Mouse (Mus musculus) limb, embryonic 15.5 days (tissue): Measurements from ENCODE around the gene Mapkapk5. TPM values are rescaled to one million over a fixed set of nuclear protein-coding genes. Genes with fewer than 3 reads are reported as not detected.
A peak's percentile ranks its signal among the peaks of the same experiment; 100 is the strongest.

Experiments
- ATAC-seq: fragments of 200-750 bp; cut with Nextera tagmentation; 2 replicates; pipeline ENCODE4 v1.8.0; 2017; ENCODE audit warnings: low read depth, moderate TSS enrichment; ENCODE audit not compliant: insufficient number of reproducible peaks, low FRiP score, low TSS enrichment
- H3K27ac ChIP-seq: fragments of 300-500 bp; sonication (generic); 2 replicates; pipeline ENCODE4 v1.5.1; 2015; ENCODE audit warnings: moderate library complexity, mild to moderate bottlenecking, inconsistent platforms
- H3K27me3 ChIP-seq: fragments of 300-500 bp; sonication (generic); 2 replicates; pipeline ENCODE4 v1.6.1; 2015; ENCODE audit warnings: inconsistent platforms
- H3K36me3 ChIP-seq: fragments of 300-500 bp; sonication (generic); 2 replicates; pipeline ENCODE4 v1.6.1; 2015; ENCODE audit warnings: inconsistent platforms
- H3K4me1 ChIP-seq: fragments of 300-500 bp; sonication (generic); 2 replicates; pipeline ENCODE4 v1.6.1; 2015; ENCODE audit warnings: inconsistent platforms
- H3K4me2 ChIP-seq: fragments of 300-500 bp; sonication (generic); 2 replicates; pipeline ENCODE4 v1.6.1; 2015; ENCODE audit warnings: mild to moderate bottlenecking, inconsistent platforms
- H3K4me3 ChIP-seq: fragments of 300-500 bp; sonication (generic); 2 replicates; pipeline ENCODE4 v1.5.1; 2015; ENCODE audit warnings: mild to moderate bottlenecking, inconsistent platforms
- H3K9ac ChIP-seq: fragments of 300-500 bp; sonication (generic); 2 replicates; pipeline ENCODE4 v1.6.1; 2015; ENCODE audit warnings: inconsistent platforms
- H3K9me3 ChIP-seq: fragments of 300-500 bp; sonication (generic); 2 replicates; pipeline ENCODE4 v1.6.1; 2016; ENCODE audit warnings: inconsistent platforms
- WGBS: fragments of 180-500 bp; shearing (Covaris S2); methylation state at CpG from one replicate; pipeline ENCODE4 v1.1.7; 2015; 5-methylcytosine and 5-hydroxymethylcytosine counted together
- polyA plus RNA-seq: library from polyadenylated mRNA; unstranded; fragments of >200 nt; fragmentation: Nextera tagmentation; extraction: Ambion mirVana; gene quantifications from 2 replicates; pipeline ENCODE4 v1.2.1, GENCODE M21; 2015

Gene Mapkapk5
- 47.9 and 56.1 TPM in 2 replicates for polyA plus RNA-seq

DNA sequence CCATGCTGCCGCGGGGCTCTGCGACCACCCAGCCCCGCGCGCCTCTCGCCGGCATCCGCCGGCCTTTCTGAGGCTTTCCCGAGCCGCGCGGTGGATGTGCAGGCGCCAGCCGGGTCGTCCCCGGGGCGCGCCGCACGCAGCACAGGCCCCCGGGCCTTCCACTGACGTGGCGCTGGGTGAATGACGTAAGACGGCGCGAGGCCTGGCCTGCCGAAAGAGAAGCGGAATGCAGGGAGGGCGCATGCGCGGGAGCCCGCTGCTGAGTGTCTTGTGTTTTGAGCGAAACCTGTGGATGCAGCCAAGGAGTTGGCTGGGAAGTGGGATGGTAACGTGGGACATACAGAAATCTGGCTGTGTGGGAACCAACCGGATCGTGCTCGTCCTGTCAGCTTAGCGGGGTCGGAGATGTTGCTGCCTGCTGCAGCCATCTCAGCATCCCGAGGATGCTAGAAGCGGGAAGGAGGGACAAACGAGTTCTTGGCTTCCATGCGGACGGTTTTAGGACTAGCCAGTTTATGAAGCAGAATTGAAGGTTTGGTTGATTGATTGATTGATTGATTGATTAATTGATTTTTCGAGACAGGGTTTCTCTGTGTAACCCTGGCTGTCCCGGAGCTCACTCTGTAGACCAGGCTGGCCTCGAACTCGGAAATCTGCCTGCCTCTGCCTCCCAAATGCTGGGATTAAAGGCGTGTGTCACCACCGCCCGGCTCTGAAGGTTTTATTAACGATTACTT is at the start of gene Mapkapk5:
TSS of gene Mapkapk5 (minus strand) at position 113 of the 737 bp plus-strand sequence.
- ATAC-seq = peak; percentile 89
- Histone ChIP-seq H3K4me3 (peak within 1 kb of the TSS; percentile 98), H3K36me3 (no peaks in the 10 kb centered on the region), H3K9me3 (no peaks in the 10 kb centered on the region), H3K27me3 (no peaks in the 10 kb centered on the region), H3K4me1 (peaks cover 21% of the 10 kb centered on the region), H3K9ac (peak within 1 kb of the TSS; percentile 99), H3K27ac (peak within 1 kb of the TSS; percentile 96), H3K4me2 (peak within 1 kb of the TSS; percentile 69)
- WGBS = 2% methylated on average over 55 of the region's 55 CpGs

DNA sequence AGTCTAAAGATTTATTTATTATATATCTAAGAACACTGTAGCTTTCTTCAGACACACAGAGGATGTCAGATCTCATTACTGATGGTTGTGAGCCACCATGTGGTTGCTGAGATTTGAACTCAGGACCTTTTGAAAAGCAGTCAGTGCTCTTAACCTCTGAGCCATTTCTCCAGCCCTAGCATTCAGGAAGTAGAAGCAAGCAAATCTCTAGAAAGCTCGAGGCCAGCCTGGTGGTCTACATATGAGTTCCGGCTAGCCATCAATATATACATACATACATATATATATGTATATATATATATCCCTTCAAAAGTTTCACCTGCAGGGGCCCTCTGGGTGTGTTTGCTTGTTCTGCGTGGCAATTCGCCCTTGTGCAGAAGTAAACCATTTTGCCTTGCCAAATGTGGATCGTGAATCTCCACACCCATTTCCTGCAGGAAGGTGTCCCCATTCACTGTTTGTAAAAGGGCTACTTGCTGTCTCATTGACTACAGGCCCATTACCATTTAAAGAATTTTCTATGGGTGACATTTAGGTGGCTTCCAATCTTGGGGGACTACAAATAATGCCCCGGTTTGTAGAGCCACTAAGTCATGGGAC is 49.1 kb upstream of the Mapkapk5 start:
- peak overlapping the region; percentile 95; the same call in 1 of the 2 replicates for H3K4me2 ChIP-seq

DNA sequence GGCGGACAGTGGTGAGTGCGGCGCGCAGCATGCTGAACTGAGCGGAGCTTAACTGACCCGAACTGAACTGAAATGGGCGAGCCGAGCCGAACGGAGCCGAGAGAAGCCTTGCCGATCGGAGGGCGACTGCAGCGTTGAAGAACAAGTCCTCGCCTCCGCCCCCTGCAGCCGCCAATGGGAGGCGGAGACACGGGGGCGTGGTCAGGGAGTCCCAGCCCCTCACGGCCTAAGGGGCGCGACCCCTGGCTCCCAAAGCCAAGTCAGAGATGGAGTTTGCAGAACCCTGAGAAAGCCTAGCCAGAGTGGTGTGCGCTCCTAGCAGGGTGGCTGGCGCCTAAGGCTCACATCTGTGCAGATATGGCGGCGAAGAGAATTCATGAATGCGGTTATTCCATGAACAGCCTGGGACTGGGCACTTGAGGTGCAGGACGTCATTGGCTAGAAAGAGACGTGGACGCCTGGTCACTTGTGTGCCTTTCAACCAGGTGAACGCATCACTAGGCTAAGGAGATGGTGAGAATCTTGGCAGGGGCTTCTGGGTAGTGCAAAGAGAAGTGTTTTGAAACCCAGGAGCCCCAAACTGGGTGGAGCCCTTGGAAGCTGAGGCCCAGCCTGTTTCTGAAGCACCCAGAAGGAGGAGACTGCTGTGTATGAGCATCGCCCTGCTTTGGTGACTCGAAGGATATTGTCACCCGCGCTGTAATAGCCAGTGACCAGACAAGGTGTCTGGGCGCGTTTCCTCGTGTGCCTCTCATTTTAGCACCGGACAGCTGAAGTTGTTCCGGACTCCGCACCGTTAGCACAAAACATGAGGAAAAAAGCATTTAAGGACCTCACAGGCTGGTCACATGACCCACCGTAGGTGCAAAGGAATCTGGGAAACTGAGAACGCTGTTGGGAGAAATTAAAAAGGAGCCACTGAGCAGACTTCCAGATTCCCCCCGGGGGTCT is 48.0 kb upstream of the Mapkapk5 start, which contains the start of gene Aldh2:
TSS of gene Aldh2 (minus strand) at position 374 of the 951 bp plus-strand sequence.
- Histone ChIP-seq H3K27ac (peak within 1 kb of the TSS; percentile 90), H3K27me3 (no peaks in the 10 kb centered on the region), H3K9ac (peak within 1 kb of the TSS; percentile 75), H3K36me3 (no peaks in the 10 kb centered on the region), H3K9me3 (no peaks in the 10 kb centered on the region), H3K4me1 (peaks cover 26% of the 10 kb centered on the region), H3K4me2 (peak within 1 kb of the TSS; percentile 95), H3K4me3 (peak within 1 kb of the TSS; percentile 78)
- ATAC-seq = peak; percentile 84
- WGBS = 1% methylated on average over 47 of the region's 47 CpGs

More for the DNA sequence above, 49.1 kb upstream of the Mapkapk5 start:
- Histone ChIP-seq H3K4me3 (no peak overlapping the region), H3K9me3 (no peaks in the 10 kb centered on the region), H3K27ac (no peak overlapping the region; the same call in 1 of the 2 replicates), H3K4me1 (peaks cover 26% of the 10 kb centered on the region), H3K27me3 (no peaks in the 10 kb centered on the region), H3K9ac (no peak overlapping the region), H3K36me3 (no peaks in the 10 kb centered on the region)
- ATAC-seq = no peak
- 81% methylated on average over 6 of the region's 6 CpGs for WGBS

DNA sequence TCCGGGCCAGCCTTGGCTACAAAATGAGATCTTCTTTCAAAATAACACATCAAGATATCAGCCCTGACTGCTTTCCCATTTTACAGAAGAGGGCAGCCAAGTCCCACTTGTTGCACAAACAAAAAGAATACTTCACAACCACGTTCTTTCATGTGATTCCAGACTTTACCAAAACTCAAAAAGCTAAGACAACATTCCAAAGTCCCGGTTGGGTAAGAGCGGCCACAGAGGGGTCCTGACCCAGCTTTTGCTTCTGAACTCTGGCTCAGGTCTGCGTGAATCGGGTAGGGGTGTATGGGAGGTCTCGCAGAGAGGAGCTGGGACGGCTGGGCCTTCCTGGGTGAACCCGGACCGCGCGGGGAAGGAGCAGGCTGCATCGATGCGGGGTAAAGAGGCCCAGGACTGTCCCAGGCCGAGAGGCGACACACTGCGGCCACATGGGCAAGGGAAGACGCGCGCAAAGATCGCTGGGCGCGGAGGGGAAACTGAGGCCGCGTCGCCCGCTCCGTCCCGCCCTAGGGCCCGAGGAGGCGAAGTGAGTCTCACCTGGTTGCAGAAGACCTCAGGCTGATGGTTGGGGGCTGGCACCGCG is 47.2 kb upstream of the Mapkapk5 start:
- 4% methylated on average over 33 of the region's 33 CpGs for WGBS

GRCm38 (mm10) chr5:121592064-121592815 is 46.5 kb upstream of the Mapkapk5 start:
- no peaks in the 10 kb centered on the region for H3K36me3 ChIP-seq
- no peak overlapping the region for H3K27ac ChIP-seq
- H3K4me2 ChIP-seq = peak overlapping the region; percentile 95
- H3K27me3 ChIP-seq = no peaks in the 10 kb centered on the region
- no peaks in the 10 kb centered on the region for H3K9me3 ChIP-seq
- peaks cover 26% of the 10 kb centered on the region for H3K4me1 ChIP-seq
- no peak overlapping the region for H3K9ac ChIP-seq
- H3K4me3 ChIP-seq = peak overlapping the region; percentile 78
- no peak for ATAC-seq
- WGBS = 53% methylated on average over 11 of the region's 11 CpGs

More for the DNA sequence above, 47.2 kb upstream of the Mapkapk5 start:
- no peaks in the 10 kb centered on the region for H3K9me3 ChIP-seq
- H3K9ac ChIP-seq = peak overlapping the region; percentile 75
- ATAC-seq = peak; percentile 16; the same call in 1 of the 2 replicates
- H3K36me3 ChIP-seq = no peaks in the 10 kb centered on the region
- H3K4me3 ChIP-seq = peak overlapping the region; percentile 78
- H3K4me1 ChIP-seq = peaks cover 26% of the 10 kb centered on the region
- H3K27ac ChIP-seq = peak overlapping the region; percentile 90
- no peaks in the 10 kb centered on the region for H3K27me3 ChIP-seq
- H3K4me2 ChIP-seq = peak overlapping the region; percentile 95

DNA sequence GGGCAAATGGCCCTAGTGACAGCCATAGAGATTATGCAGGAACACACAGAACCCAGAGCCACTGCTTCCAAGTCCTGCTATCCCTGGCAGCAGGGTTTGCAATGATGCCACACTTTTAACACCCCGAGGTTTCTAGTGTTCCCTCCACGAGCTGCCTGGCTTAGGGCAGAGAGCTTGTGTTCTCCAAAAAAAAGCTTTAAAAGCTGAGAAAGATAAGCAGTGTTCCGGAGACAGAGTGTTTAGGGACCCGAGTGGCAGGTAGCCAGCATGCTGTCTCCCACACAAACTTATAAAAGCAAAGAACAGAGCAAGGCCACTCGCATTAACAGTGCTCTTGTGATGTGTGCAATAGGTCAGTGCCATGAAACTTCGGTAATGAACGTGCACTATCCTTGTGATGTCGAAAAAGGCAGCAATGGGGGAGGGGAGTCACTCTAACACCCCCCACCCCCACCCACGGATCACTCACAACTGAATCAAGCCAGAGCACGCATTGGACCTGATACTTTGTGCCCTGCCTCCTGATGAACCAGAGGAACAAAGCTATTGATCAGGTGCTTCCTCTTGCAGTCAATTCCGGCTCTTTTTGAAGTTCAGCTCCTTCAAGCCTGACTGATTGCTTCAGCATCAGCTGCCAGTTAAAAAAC is 45.8 kb upstream of the Mapkapk5 start:
- Histone ChIP-seq H3K36me3 (no peaks in the 10 kb centered on the region), H3K9ac (no peak overlapping the region), H3K9me3 (no peaks in the 10 kb centered on the region), H3K27me3 (no peaks in the 10 kb centered on the region), H3K27ac (peak overlapping the region; percentile 5; the same call in 1 of the 2 replicates), H3K4me3 (no peak overlapping the region), H3K4me2 (peak overlapping the region; percentile 95; the same call in 1 of the 2 replicates), H3K4me1 (peaks cover 31% of the 10 kb centered on the region)
- 60% methylated on average over 11 of the region's 11 CpGs for WGBS
- ATAC-seq = no peak

GRCm38 (mm10) chr5:121589928-121590327 is 44.2 kb upstream of the Mapkapk5 start:
- Histone ChIP-seq H3K9me3 (no peaks in the 10 kb centered on the region), H3K4me1 (peaks cover 36% of the 10 kb centered on the region), H3K36me3 (no peaks in the 10 kb centered on the region), H3K4me3 (no peak overlapping the region), H3K27ac (no peak overlapping the region), H3K4me2 (no peak overlapping the region), H3K9ac (no peak overlapping the region), H3K27me3 (no peaks in the 10 kb centered on the region)
- ATAC-seq = no peak
- 74% methylated on average over 6 of the region's 6 CpGs for WGBS

GRCm38 (mm10) chr5:121586400-121587039 is 40.8 kb upstream of the Mapkapk5 start:
- Histone ChIP-seq H3K4me3 (no peak overlapping the region), H3K9me3 (no peaks in the 10 kb centered on the region), H3K9ac (no peak overlapping the region), H3K36me3 (no peaks in the 10 kb centered on the region), H3K27me3 (no peaks in the 10 kb centered on the region), H3K4me1 (peaks cover 24% of the 10 kb centered on the region), H3K4me2 (no peak overlapping the region), H3K27ac (0 out of 2 replicates have a peak overlapping the region, but pooled peaks have one; percentile 33)
- no peak for ATAC-seq
- 52% methylated on average over 6 of the region's 6 CpGs for WGBS

GRCm38 (mm10) chr5:121585699-121586098 is 40.0 kb upstream of the Mapkapk5 start:
- H3K4me1 ChIP-seq = peaks cover 18% of the 10 kb centered on the region
- H3K27me3 ChIP-seq = no peaks in the 10 kb centered on the region
- no peak overlapping the region for H3K4me3 ChIP-seq
- H3K4me2 ChIP-seq = no peak overlapping the region
- H3K9ac ChIP-seq = no peak overlapping the region
- 90% methylated on average over 5 of the region's 5 CpGs for WGBS
- H3K27ac ChIP-seq = no peak overlapping the region
- ATAC-seq = no peak
- H3K9me3 ChIP-seq = no peaks in the 10 kb centered on the region
- no peaks in the 10 kb centered on the region for H3K36me3 ChIP-seq

GRCm38 (mm10) chr5:121585005-121585404 is 39.3 kb upstream of the Mapkapk5 start:
- no peaks in the 10 kb centered on the region for H3K9me3 ChIP-seq
- no peak overlapping the region for H3K9ac ChIP-seq
- no peaks in the 10 kb centered on the region for H3K27me3 ChIP-seq
- peaks cover 6% of the 10 kb centered on the region; the same call in 1 of the 2 replicates for H3K36me3 ChIP-seq
- no peak overlapping the region for H3K4me2 ChIP-seq
- H3K4me3 ChIP-seq = no peak overlapping the region
- 95% methylated on average over 10 of the region's 10 CpGs for WGBS
- H3K4me1 ChIP-seq = peaks cover 18% of the 10 kb centered on the region
- H3K27ac ChIP-seq = no peak overlapping the region
- no peak for ATAC-seq
